Mouse (Mus musculus) kidney, postnatal 10 days (tissue): ENCODE measurements around the gene Tmem164.

ENCODE experiments used
- DNase-seq: peaks from one replicate; pipeline ENCODE4 v3.0.0; 2021; ENCODE audit warnings: mixed read lengths

Gene Tmem164

GRCm38 (mm10) chrX:142760415-142760814, 79.2 kb downstream of the Tmem164 start:
- DNase-seq = no peak

DNA sequence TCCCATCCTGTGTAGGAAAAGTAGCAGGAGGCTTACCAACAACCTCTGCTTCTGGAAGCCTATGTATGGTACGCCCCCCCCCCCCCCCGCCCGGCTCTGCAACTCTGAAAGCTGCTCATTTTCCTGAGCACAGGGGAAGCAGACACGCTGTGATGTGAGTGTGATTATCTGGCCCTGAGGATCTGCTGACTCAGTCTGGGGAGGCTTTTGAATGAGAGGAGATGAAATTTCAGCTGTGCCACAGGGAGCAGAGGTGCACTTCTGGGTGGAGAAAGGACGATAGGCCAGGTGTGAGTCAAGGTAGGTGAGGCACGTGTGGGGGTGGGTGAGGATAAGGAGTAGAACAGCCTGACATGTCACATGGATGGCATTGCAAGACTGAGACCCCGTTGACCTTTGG, 82.1 kb downstream of the Tmem164 start:
- DNase-seq = no peak

- DNase-seq = no peak
These were observed 88.5 kb downstream of the Tmem164 start for GRCm38 (mm10) chrX:142769698-142770097.

DNA sequence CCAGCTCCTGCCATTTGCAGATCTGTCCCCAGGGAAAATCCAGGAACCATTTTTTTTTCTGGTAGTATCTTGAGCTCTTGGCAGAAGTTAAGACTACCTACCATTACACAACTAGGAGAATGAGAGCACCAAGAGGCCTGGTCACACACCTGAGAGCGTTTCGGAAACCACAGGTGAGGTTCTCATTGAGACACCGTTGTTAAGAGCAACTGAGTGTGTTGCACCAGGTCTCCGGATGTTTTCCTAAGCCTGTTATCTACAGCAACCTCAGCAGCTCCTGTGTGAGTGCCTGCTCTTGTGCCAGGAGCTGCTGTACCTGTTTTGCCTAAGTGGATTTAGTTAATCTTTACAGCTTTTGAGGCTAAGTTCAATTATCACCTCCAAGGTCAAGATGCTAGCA, 92.5 kb downstream of the Tmem164 start:
- no peak for DNase-seq

- no peak for DNase-seq
These were observed 94.9 kb downstream of the Tmem164 start for GRCm38 (mm10) chrX:142776131-142776530.

DNA sequence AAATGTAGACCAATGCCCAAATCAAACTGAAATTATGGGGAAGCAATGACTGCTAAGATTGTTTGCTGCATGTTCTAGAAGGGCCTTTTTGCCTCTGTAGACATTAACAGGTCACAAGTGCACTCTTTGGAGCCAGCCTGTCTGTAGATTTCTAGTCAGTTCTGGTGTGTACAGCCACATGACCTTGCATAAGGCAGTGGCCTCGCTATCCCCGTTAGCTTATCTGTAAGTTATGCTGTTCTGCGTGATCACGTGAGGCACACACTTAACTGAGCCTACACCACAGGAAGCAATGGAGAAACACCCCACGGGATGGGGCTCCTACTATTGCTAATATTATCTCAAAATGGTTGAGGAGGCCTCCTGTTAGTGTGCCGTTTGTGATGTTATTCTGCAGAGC, 97.4 kb downstream of the Tmem164 start:
- DNase-seq = no peak

- DNase-seq = no peak
These were observed 105.2 kb downstream of the Tmem164 start for GRCm38 (mm10) chrX:142786160-142787052.

DNA sequence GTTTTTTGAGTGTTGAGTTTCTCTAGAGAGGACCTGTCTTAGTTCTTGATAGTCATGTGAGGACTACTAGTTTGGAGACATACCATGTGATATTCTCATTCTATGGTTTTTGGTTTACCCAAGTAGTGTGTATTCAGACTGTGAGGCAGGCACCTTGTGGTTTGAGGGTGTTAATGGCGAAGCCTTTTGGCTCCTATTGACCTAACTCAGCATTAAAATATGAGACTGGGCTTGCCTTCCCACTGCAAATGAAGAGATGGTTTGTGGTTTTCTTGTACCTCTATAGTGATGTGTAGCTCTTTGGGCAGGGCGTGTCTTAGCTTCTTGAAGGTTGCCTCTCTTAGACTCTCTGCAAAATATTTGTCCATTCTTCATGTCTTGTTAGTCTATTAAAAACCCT, 111.0 kb downstream of the Tmem164 start:
- DNase-seq = no peak

- no peak for DNase-seq
These were observed 112.9 kb downstream of the Tmem164 start for GRCm38 (mm10) chrX:142794069-142794610.

DNA sequence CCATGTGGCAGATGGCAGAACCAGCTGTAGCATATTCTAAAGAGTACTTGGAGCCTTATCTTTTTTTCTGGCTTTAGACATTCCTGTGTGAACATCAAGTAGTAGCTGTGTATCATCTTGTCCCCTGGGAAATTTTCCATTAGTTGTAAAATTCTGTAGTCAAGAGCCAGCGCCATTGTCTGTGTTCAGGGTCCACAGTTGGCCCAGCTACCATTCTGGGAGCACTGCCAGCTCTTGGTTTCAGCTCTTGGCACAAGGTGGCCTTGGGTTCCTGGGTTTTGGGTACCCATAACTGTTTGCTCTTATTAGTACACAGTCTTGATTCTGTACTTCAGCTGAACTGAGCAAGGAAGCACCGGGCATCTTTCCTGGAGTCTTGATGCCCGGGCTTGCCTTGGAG, 123.4 kb downstream of the Tmem164 start:
- peak; percentile 16 for DNase-seq

DNA sequence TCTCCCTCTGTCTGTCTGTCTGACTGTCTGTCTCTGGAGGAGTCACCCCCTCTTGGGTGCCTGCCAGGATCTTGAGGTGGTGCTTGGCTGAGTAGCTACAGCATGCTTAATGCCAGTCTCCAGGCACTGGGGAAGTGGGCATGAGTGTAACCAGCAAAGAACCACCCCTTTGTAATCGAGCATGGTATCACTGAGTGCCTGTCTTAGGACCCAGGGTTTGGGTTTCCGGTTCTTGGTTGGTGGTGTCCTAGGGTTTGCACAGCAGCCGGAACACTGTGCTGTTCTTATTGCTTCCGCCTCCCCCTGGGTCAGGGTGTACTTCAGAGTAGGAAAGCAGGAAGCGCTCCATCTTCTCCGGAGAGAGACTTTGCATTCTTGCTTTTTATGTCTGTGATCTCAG, 124.9 kb downstream of the Tmem164 start:
- peak; percentile 27 for DNase-seq

DNA sequence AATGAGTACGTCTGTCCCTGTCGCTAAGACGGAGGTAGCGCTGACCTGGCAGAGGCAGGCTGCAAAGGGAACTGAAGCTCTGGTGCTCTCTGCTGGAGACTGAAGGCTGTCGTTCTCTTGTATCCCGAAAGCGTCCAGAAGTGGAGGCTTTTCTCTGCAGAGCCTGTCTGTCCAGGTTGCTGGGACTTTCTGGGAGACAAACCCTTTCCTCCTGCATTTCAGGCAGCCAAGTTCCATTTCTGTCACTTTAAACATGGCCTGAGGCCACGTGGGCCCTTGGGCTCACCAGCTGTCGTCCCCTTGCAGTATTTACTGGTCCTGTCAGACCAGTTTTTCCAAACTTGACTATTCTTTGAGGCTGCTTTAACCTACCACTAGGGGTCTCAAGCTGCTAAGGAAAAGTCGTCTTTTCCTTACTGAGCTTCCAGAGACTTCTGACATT, 125.4 kb downstream of the Tmem164 start:
- DNase-seq = peak; percentile 38

DNA sequence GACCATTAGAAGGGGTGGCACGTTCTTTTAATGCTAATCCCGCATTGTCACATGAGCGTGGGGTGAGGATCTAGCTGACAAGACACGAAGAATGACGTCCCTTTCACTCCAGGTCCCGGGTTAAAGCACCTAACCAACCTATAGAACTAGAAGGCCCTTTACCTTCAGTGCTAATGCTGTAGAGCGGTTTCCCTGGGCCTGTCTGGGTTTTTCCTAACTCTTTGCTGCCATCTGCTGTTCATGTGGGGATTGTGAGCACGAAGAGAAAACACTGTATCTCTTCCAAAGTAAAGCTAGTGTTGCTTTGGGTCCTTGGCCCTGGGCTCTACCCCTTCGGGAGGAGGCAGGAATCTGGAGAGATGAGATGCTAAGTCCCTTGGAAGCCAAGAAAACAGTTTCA, 127.2 kb downstream of the Tmem164 start:
- DNase-seq = peak; percentile 61

GRCm38 (mm10) chrX:142813146-142813545, 131.9 kb downstream of the Tmem164 start:
- DNase-seq = peak; percentile 63

DNA sequence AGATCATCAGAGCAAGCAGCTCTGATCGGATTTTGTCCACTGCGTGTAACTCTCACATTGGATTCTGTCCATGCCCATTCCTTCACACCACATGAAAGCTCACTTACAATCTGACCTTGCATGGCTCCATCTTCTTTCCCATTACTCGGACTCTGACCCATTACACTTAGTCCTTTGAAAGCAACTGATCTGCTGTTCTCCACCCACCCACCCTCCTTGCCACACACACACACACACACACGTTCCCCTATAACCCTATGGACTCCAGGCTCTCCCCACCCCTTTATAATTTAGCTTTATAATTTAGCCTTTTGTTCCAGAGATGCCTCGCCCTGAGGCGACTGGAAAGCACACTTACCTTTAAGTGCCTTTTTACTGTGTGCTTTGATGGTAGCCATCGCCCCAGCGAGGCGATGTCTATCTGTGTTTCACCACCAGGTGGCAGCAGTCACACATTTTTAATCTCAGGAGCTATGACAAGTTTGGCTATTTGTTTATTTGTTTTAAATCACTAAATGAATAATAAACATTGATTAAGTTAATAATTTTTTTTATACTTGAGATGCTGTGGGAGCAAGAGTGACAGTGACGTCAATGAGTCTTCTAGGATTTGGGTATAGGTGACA, 137.0 kb downstream of the Tmem164 start:
- peak; percentile 61 for DNase-seq

- DNase-seq = no peak
These were observed 140.0 kb downstream of the Tmem164 start for GRCm38 (mm10) chrX:142821239-142821638.

- peak; percentile 16 for DNase-seq
These were observed 140.6 kb downstream of the Tmem164 start for GRCm38 (mm10) chrX:142821846-142822245.

DNA sequence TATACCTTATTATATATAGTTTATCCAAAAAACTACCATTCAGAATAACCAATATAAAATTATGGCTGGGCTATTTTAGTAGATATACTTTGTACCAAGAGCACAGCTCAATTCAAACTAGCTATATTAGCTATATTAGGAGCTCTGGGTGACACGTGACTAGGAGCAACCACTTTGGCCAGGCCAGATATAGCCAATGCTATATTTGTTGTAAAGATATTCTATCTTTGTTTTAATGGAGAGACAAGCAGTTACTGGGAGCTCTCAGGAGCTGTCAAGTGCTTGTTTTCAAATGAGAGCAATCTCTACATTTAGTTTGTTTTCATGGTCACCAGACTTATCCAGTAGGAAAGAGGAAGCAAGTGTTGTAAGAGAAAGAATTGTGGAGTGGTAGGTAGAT, 144.1 kb downstream of the Tmem164 start:
- DNase-seq = no peak

- no peak for DNase-seq
These were observed 146.4 kb downstream of the Tmem164 start for GRCm38 (mm10) chrX:142827644-142828043.

DNA sequence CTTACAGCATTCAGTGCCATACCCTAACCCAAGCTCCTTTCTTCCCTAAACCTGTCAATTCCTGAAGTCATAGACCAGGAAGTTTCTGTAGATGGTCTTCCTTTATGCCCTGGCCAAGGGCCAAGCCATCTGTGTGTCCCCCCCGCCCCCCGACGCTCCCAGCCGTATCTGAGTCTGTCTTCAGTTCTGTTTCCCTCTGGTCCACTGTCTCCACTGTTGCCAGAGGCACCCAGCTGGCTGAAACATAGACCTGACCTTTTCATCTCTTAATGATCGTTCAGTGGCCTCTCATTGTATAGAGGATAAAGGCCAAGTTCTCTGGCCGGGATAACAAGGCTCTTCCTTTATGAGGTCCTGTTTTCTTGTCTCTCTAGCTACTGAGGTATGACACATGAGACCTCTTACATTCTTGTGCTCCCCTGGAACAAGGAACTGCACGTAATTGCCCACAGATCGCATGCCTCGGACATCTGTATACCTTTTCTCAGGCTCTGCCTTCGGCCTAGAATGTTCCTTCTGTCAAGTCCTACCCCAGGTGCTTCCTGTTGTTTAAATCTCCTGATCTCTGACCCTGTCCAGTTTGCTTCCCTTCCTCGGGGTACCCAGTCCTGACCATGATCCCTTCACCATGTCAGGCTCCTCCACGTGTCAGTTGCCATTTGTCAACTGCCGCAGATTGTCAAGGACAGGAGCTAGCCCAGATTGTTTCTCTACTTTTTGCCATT, 147.1 kb downstream of the Tmem164 start:
- DNase-seq = no peak

- DNase-seq = no peak
These were observed 148.1 kb downstream of the Tmem164 start for GRCm38 (mm10) chrX:142829267-142829666.

GRCm38 (mm10) chrX:142829866-142830470, 148.8 kb downstream of the Tmem164 start:
- DNase-seq = no peak

- DNase-seq = no peak
These were observed 149.4 kb downstream of the Tmem164 start for GRCm38 (mm10) chrX:142830572-142830971.
